Mouse (Mus musculus): ENCODE measurements around the gene B4galt3. TPM values are rescaled to one million over a fixed set of nuclear protein-coding genes. Genes with fewer than 3 reads are reported as not detected.

Gene B4galt3
- polyA plus RNA-seq, 1 experiment from 2014 or later = 44.4 TPM

GRCm38 (mm10) chr1:171230215-171230614, 39.9 kb upstream of the B4galt3 start:
- no peak overlapping the region for H3K27ac ChIP-seq
- no peaks in the 10 kb centered on the region for H3K27me3 ChIP-seq
- no peaks in the 10 kb centered on the region for H3K9me3 ChIP-seq (replicated peaks)
- H3K4me2 ChIP-seq = no peak overlapping the region
- 79% methylated on average over 3 of the region's 3 CpGs for WGBS
- peaks cover 9% of the 10 kb centered on the region; the same call in 1 of the 2 replicates for H3K4me1 ChIP-seq (replicated peaks)
- peaks cover 13% of the 10 kb centered on the region for H3K36me3 ChIP-seq
- no peak overlapping the region for H3K9ac ChIP-seq
- ATAC-seq (replicated peaks; ENCODE audit: insufficient number of reproducible peaks, insufficient read depth, low FRiP score, low read depth) = no peak
- H3K4me3 ChIP-seq = no peak overlapping the region

- Histone ChIP-seq H3K9ac (no peak overlapping the region), H3K27ac (no peak overlapping the region), H3K4me2 (no peak overlapping the region), H3K9me3 (replicated peaks) (no peaks in the 10 kb centered on the region), H3K4me3 (no peak overlapping the region), H3K27me3 (no peaks in the 10 kb centered on the region), H3K36me3 (peaks cover 27% of the 10 kb centered on the region), H3K4me1 (replicated peaks) (peaks cover 11% of the 10 kb centered on the region; the same call in 1 of the 2 replicates)
- ATAC-seq (replicated peaks; ENCODE audit: insufficient number of reproducible peaks, insufficient read depth, low FRiP score, low read depth) = no peak
- WGBS = 62% methylated on average over 4 of the region's 4 CpGs
Observed at GRCm38 (mm10) chr1:171231844-171232243, 38.3 kb upstream of the B4galt3 start.

- Histone ChIP-seq H3K9me3 (replicated peaks) (no peaks in the 10 kb centered on the region), H3K36me3 (peaks cover 32% of the 10 kb centered on the region), H3K4me2 (no peak overlapping the region), H3K27ac (no peak overlapping the region), H3K9ac (no peak overlapping the region), H3K4me3 (no peak overlapping the region), H3K27me3 (no peaks in the 10 kb centered on the region), H3K4me1 (replicated peaks) (peaks cover 11% of the 10 kb centered on the region; the same call in 1 of the 2 replicates)
- ATAC-seq (replicated peaks; ENCODE audit: insufficient number of reproducible peaks, insufficient read depth, low FRiP score, low read depth) = no peak
- WGBS = 78% methylated on average over 5 of the region's 5 CpGs
Observed at GRCm38 (mm10) chr1:171232348-171232747, 37.8 kb upstream of the B4galt3 start.

- H3K36me3 ChIP-seq = peaks cover 39% of the 10 kb centered on the region
- H3K4me2 ChIP-seq = no peak overlapping the region
- peaks cover 11% of the 10 kb centered on the region; the same call in 1 of the 2 replicates for H3K4me1 ChIP-seq (replicated peaks)
- H3K9me3 ChIP-seq (replicated peaks) = no peaks in the 10 kb centered on the region
- H3K9ac ChIP-seq = no peak overlapping the region
- WGBS = 51% methylated on average over 12 of the region's 12 CpGs
- H3K27ac ChIP-seq = peak overlapping the region; percentile 11; the same call in 1 of the 2 replicates
- peak overlapping the region; percentile 7; the same call in 1 of the 2 replicates for H3K4me3 ChIP-seq
- no peak for ATAC-seq (replicated peaks; ENCODE audit: insufficient number of reproducible peaks, insufficient read depth, low FRiP score, low read depth)
- no peaks in the 10 kb centered on the region for H3K27me3 ChIP-seq
Observed at GRCm38 (mm10) chr1:171232800-171233730, 37.1 kb upstream of the B4galt3 start.

- H3K36me3 ChIP-seq = peaks cover 50% of the 10 kb centered on the region
- no peak within 1 kb of the TSS; the same call in 1 of the 2 replicates for H3K9ac ChIP-seq
- no peak within 1 kb of the TSS for H3K4me2 ChIP-seq
- peak within 1 kb of the TSS; percentile 15; the same call in 1 of the 2 replicates for H3K4me3 ChIP-seq
- H3K9me3 ChIP-seq (replicated peaks) = no peaks in the 10 kb centered on the region
- H3K27me3 ChIP-seq = no peaks in the 10 kb centered on the region
- peaks cover 11% of the 10 kb centered on the region; the same call in 1 of the 2 replicates for H3K4me1 ChIP-seq (replicated peaks)
- no peak for ATAC-seq (replicated peaks; ENCODE audit: insufficient number of reproducible peaks, insufficient read depth, low FRiP score, low read depth)
- peak within 1 kb of the TSS; percentile 11; the same call in 1 of the 2 replicates for H3K27ac ChIP-seq
- 85% methylated on average over 14 of the region's 14 CpGs for WGBS
Observed at GRCm38 (mm10) chr1:171234126-171234525, 36.0 kb upstream of the B4galt3 start, which contains the start of gene Fcer1g. Gene Fcer1g, minus strand, starts transcription at chr1:171234365.

- Histone ChIP-seq H3K4me1 (replicated peaks) (peaks cover 11% of the 10 kb centered on the region; the same call in 1 of the 2 replicates), H3K36me3 (peaks cover 54% of the 10 kb centered on the region), H3K27me3 (no peaks in the 10 kb centered on the region), H3K4me2 (no peak overlapping the region), H3K4me3 (no peak overlapping the region), H3K9me3 (replicated peaks) (no peaks in the 10 kb centered on the region), H3K9ac (no peak overlapping the region), H3K27ac (no peak overlapping the region)
- 92% methylated on average over 4 of the region's 4 CpGs for WGBS
- ATAC-seq (replicated peaks; ENCODE audit: insufficient number of reproducible peaks, insufficient read depth, low FRiP score, low read depth) = no peak
Observed at GRCm38 (mm10) chr1:171234538-171234937, 35.6 kb upstream of the B4galt3 start.

- Histone ChIP-seq H3K36me3 (peaks cover 67% of the 10 kb centered on the region), H3K4me2 (no peak overlapping the region), H3K27ac (0 out of 2 replicates have a peak overlapping the region, but pooled peaks have one; percentile 1), H3K4me1 (replicated peaks) (peaks cover 16% of the 10 kb centered on the region; the same call in 1 of the 2 replicates), H3K4me3 (no peak overlapping the region), H3K9ac (no peak overlapping the region), H3K27me3 (no peaks in the 10 kb centered on the region), H3K9me3 (replicated peaks) (no peaks in the 10 kb centered on the region)
- 45% methylated on average over 4 of the region's 4 CpGs for WGBS
- no peak for ATAC-seq (replicated peaks; ENCODE audit: insufficient number of reproducible peaks, insufficient read depth, low FRiP score, low read depth)
Observed at GRCm38 (mm10) chr1:171235791-171236190, 34.3 kb upstream of the B4galt3 start.

GRCm38 (mm10) chr1:171237438-171237837, 32.7 kb upstream of the B4galt3 start:
- Histone ChIP-seq H3K36me3 (peaks cover 83% of the 10 kb centered on the region), H3K27ac (no peak overlapping the region), H3K4me3 (no peak overlapping the region), H3K27me3 (no peaks in the 10 kb centered on the region), H3K4me1 (replicated peaks) (peaks cover 16% of the 10 kb centered on the region; the same call in 1 of the 2 replicates), H3K4me2 (no peak overlapping the region), H3K9me3 (replicated peaks) (no peaks in the 10 kb centered on the region), H3K9ac (no peak overlapping the region)
- ATAC-seq (replicated peaks; ENCODE audit: insufficient number of reproducible peaks, insufficient read depth, low FRiP score, low read depth) = no peak
- WGBS = 79% methylated on average over 6 of the region's 6 CpGs

- Histone ChIP-seq H3K9me3 (replicated peaks) (no peaks in the 10 kb centered on the region), H3K27ac (no peak overlapping the region), H3K27me3 (no peaks in the 10 kb centered on the region), H3K4me1 (replicated peaks) (peaks cover 15% of the 10 kb centered on the region; the same call in 1 of the 2 replicates), H3K4me2 (no peak overlapping the region), H3K36me3 (peaks cover 93% of the 10 kb centered on the region), H3K4me3 (no peak overlapping the region), H3K9ac (no peak overlapping the region)
- 71% methylated on average over 14 of the region's 14 CpGs for WGBS
- 0 out of 2 replicates have a peak, but pooled peaks have one; percentile 24 for ATAC-seq (replicated peaks; ENCODE audit: insufficient number of reproducible peaks, insufficient read depth, low FRiP score, low read depth)
Observed at GRCm38 (mm10) chr1:171238463-171238862, 31.7 kb upstream of the B4galt3 start.

GRCm38 (mm10) chr1:171239992-171240744, 30.0 kb upstream of the B4galt3 start:
- Histone ChIP-seq H3K27me3 (no peaks in the 10 kb centered on the region), H3K4me3 (no peak overlapping the region), H3K27ac (no peak overlapping the region), H3K9ac (no peak overlapping the region), H3K9me3 (replicated peaks) (no peaks in the 10 kb centered on the region), H3K36me3 (peaks cover 87% of the 10 kb centered on the region), H3K4me1 (replicated peaks) (peaks cover 10% of the 10 kb centered on the region; the same call in 1 of the 2 replicates), H3K4me2 (no peak overlapping the region)
- no peak; the same call in 1 of the 2 replicates for ATAC-seq (replicated peaks; ENCODE audit: insufficient number of reproducible peaks, insufficient read depth, low FRiP score, low read depth)
- WGBS = 66% methylated on average over 15 of the region's 15 CpGs

GRCm38 (mm10) chr1:171240911-171241310, 29.2 kb upstream of the B4galt3 start:
- H3K4me2 ChIP-seq = no peak overlapping the region
- no peak for ATAC-seq (replicated peaks; ENCODE audit: insufficient number of reproducible peaks, insufficient read depth, low FRiP score, low read depth)
- no peak overlapping the region for H3K4me3 ChIP-seq
- H3K4me1 ChIP-seq (replicated peaks) = peaks cover 17% of the 10 kb centered on the region
- WGBS = 88% methylated on average over 10 of the region's 10 CpGs
- H3K36me3 ChIP-seq = peaks cover 85% of the 10 kb centered on the region
- H3K9ac ChIP-seq = no peak overlapping the region
- H3K9me3 ChIP-seq (replicated peaks) = no peaks in the 10 kb centered on the region
- no peak overlapping the region for H3K27ac ChIP-seq
- H3K27me3 ChIP-seq = no peaks in the 10 kb centered on the region

All from heart, embryonic 15.5 days (tissue).